Mouse (Mus musculus) E14TG2a.4 (cell line): ENCODE measurements at regions not wholly inside any gene's neighbourhood (a gene's known extent, or its start where the extent isn't known, plus 50 kb on each side); places are given as distances from the start of the nearest gene placed in this dataset.

Experiments
- CTCF ChIP-seq: conservative IDR thresholded peaks from 2 replicates; pipeline ENCODE4 v1.5.1; 2014; ENCODE audit warnings: low read length
- NANOG ChIP-seq: IDR thresholded peaks from 2 replicates; pipeline ENCODE4 v1.6.1; 2014; ENCODE audit warnings: borderline replicate concordance, low read length, mixed read lengths
- POU5F1 ChIP-seq: IDR thresholded peaks from 2 replicates; pipeline ENCODE4 v1.6.1; 2014; ENCODE audit warnings: low read length, borderline replicate concordance

GRCm38 (mm10) chr15:29255152-29255551 lies 917.2 kb upstream of the Ctnnd2 start:
- TF ChIP-seq CTCF: no peak
- no peak for TF ChIP-seq POU5F1
- TF ChIP-seq NANOG: no peak
